Mouse (Mus musculus) spleen, adult 12 weeks (tissue): Measurements from ENCODE around the gene Hist2h2bb.
"Not testable (repeated sequence)": the region's sequence is repeated elsewhere in the genome, so short reads cannot be mapped to it uniquely, and the experiment has no call there.

ENCODE experiments used
- DNase-seq: peaks from one replicate; pipeline ENCODE4 v3.0.0; 2022; ENCODE audit warnings: low spot score

Hist2h2bb gene

GRCm38 (mm10) chr3:96239949-96240798, 29.4 kb upstream of the Hist2h2bb start, which contains the start of gene Hist2h2aa2:
Gene Hist2h2aa2 (minus strand): TSS chr3:96240276.
- DNase-seq: peak; percentile 99

- no peak for DNase-seq
Observed at GRCm38 (mm10) chr3:96240799-96241197, 28.8 kb upstream of the Hist2h2bb start.

GRCm38 (mm10) chr3:96243921-96244572, 25.5 kb upstream of the Hist2h2bb start:
- DNase-seq: no peak

- DNase-seq: peak; percentile 82
Observed at GRCm38 (mm10) chr3:96245003-96245886, 24.3 kb upstream of the Hist2h2bb start, which contains the start of gene Hist2h2aa1. Gene Hist2h2aa1 (plus strand): TSS chr3:96245497.

GRCm38 (mm10) chr3:96246018-96246417, 23.5 kb upstream of the Hist2h2bb start:
- DNase-seq: not testable (repeated sequence)

GRCm38 (mm10) chr3:96246427-96246856, 23.1 kb upstream of the Hist2h2bb start, which contains the start of gene Hist2h3c1:
Gene Hist2h3c1 (plus strand): TSS chr3:96246685.
- DNase-seq: not testable (repeated sequence)

- no peak for DNase-seq
Observed at GRCm38 (mm10) chr3:96247356-96248140, 22.0 kb upstream of the Hist2h2bb start.

- no peak for DNase-seq
Observed at GRCm38 (mm10) chr3:96248141-96249033, 21.2 kb upstream of the Hist2h2bb start.

- no peak for DNase-seq
Observed at GRCm38 (mm10) chr3:96249034-96249345, 20.6 kb upstream of the Hist2h2bb start.

GRCm38 (mm10) chr3:96250890-96251289, 18.7 kb upstream of the Hist2h2bb start:
- no peak for DNase-seq

- DNase-seq: no peak
Observed at GRCm38 (mm10) chr3:96251787-96252186, 17.8 kb upstream of the Hist2h2bb start.

- no peak for DNase-seq
Observed at GRCm38 (mm10) chr3:96254683-96255355, 14.7 kb upstream of the Hist2h2bb start.

GRCm38 (mm10) chr3:96255926-96256593, 13.5 kb upstream of the Hist2h2bb start:
- no peak for DNase-seq

GRCm38 (mm10) chr3:96257190-96257589, 12.4 kb upstream of the Hist2h2bb start:
- no peak for DNase-seq

- DNase-seq: no peak
Observed at GRCm38 (mm10) chr3:96260220-96260619, 9.3 kb upstream of the Hist2h2bb start.

GRCm38 (mm10) chr3:96261623-96262022, 7.9 kb upstream of the Hist2h2bb start:
- DNase-seq: no peak

GRCm38 (mm10) chr3:96262216-96262875, 7.2 kb upstream of the Hist2h2bb start:
- peak; percentile 79 for DNase-seq

GRCm38 (mm10) chr3:96262979-96263550, 6.5 kb upstream of the Hist2h2bb start, which contains the start of gene Hist2h4:
Gene Hist2h4 (minus strand): TSS chr3:96263311.
- DNase-seq: peak; percentile 97
